In the genomic region with DNA sequence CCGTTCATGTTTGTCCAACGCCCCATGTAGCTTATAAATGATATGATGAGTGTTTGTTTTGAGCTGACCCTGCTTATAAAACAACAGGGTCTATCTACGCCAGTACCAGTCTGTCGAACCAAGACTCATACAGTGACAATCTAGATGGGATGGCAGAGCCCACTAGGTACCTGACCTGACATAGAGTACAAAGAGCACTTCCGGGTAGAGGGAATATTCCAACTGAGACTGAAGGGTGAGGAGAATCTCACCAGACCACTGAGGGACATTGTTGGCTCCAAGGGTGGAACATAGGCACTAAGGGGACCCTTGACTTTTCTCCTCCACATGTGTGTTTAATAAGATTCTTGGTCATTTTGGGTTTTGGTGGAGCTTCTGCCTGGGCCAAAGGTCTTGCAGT, we compare ENCODE assay signal across 8 mouse cellular contexts. TPM values are rescaled to one million over a fixed set of nuclear protein-coding genes. Genes with fewer than 3 reads are reported as not detected.
DNase-seq lines count a peak whose midpoint lies in the region; ATAC-seq and TF ChIP-seq lines count a peak whose summit lies in the region.

No protein-coding gene starts in this region.

- peak overlapping the region; percentile 99; the same call in 1 of the 2 replicates for H3K27ac ChIP-seq in kidney, postnatal 0 days
- H3K27ac ChIP-seq in embryonic facial prominence, embryonic 11.5 days (replicated peaks; ENCODE audit: low read depth, low read length): peak overlapping the region; percentile 41; the same call in 1 of the 2 replicates
- H3K27ac ChIP-seq in hindbrain, embryonic 14.5 days: peak overlapping the region; percentile 100
- H3K27ac ChIP-seq in midbrain, embryonic 15.5 days: peak overlapping the region; percentile 99

- DNase-seq in kidney, postnatal 0 days (ENCODE audit: low spot score): no peak
- no peak for DNase-seq in kidney, adult 11 months
- no peak for DNase-seq in embryonic facial prominence, embryonic 11.5 days (ENCODE audit: low spot score)
- no peak for DNase-seq in hindbrain, embryonic 14.5 days (ENCODE audit: low spot score)
- DNase-seq in ovary, postnatal 36 days (ENCODE audit: low spot score): no peak
- DNase-seq in adrenal gland, adult (ENCODE audit: inconsistent age in 2 of 2, low spot score in 1 of 2): no peak
- DNase-seq in spleen, adult 18-20 months: no peak

- no peaks in the 10 kb centered on the region for H3K36me3 ChIP-seq in kidney, postnatal 0 days (ENCODE audit: insufficient read depth, low read length)
- H3K36me3 ChIP-seq in embryonic facial prominence, embryonic 11.5 days (replicated peaks; ENCODE audit: control insufficient read depth, insufficient read depth, low read depth, low read length): no peaks in the 10 kb centered on the region
- H3K36me3 ChIP-seq in hindbrain, embryonic 14.5 days (replicated peaks; ENCODE audit: control insufficient read depth, insufficient read depth): no peaks in the 10 kb centered on the region; the same call in 1 of the 2 replicates
- H3K36me3 ChIP-seq in midbrain, embryonic 15.5 days (replicated peaks): no peaks in the 10 kb centered on the region

- peak overlapping the region; percentile 57 for H3K9ac ChIP-seq in kidney, postnatal 0 days (ENCODE audit: low read depth, low read length)
- H3K9ac ChIP-seq in embryonic facial prominence, embryonic 11.5 days (replicated peaks; ENCODE audit: low read length): peak overlapping the region; percentile 73
- peak overlapping the region; percentile 74 for H3K9ac ChIP-seq in hindbrain, embryonic 14.5 days
- H3K9ac ChIP-seq in midbrain, embryonic 15.5 days: peak overlapping the region; percentile 73

- no peak for ATAC-seq in kidney, postnatal 0 days (replicated peaks; ENCODE audit: low FRiP score, low read depth)
- ATAC-seq in embryonic facial prominence, embryonic 11.5 days (replicated peaks; ENCODE audit: insufficient number of reproducible peaks, low FRiP score, low TSS enrichment, low read depth): no peak
- no peak for ATAC-seq in hindbrain, embryonic 14.5 days (ENCODE audit: low FRiP score)
- no peak for ATAC-seq in midbrain, embryonic 15.5 days (replicated peaks)

- no peaks in the 10 kb centered on the region for H3K9me3 ChIP-seq in kidney, postnatal 0 days (replicated peaks; ENCODE audit: low read length)
- no peaks in the 10 kb centered on the region for H3K9me3 ChIP-seq in embryonic facial prominence, embryonic 11.5 days (replicated peaks; ENCODE audit: control insufficient read depth, low read length)
- H3K9me3 ChIP-seq in hindbrain, embryonic 14.5 days (ENCODE audit: control insufficient read depth, low read length): no peaks in the 10 kb centered on the region
- no peaks in the 10 kb centered on the region for H3K9me3 ChIP-seq in midbrain, embryonic 15.5 days

- H3K27me3 ChIP-seq in kidney, postnatal 0 days (ENCODE audit: insufficient read depth, low read length): no peaks in the 10 kb centered on the region
- H3K27me3 ChIP-seq in embryonic facial prominence, embryonic 11.5 days (ENCODE audit: control insufficient read depth, insufficient read depth, low read length): no peaks in the 10 kb centered on the region
- H3K27me3 ChIP-seq in hindbrain, embryonic 14.5 days (ENCODE audit: control insufficient read depth, insufficient read depth, low read length): no peaks in the 10 kb centered on the region
- no peaks in the 10 kb centered on the region for H3K27me3 ChIP-seq in midbrain, embryonic 15.5 days (replicated peaks)

- H3K4me3 ChIP-seq in kidney, postnatal 0 days (replicated peaks; ENCODE audit: low read depth, low read length): peak overlapping the region; percentile 62
- peak overlapping the region; percentile 65 for H3K4me3 ChIP-seq in embryonic facial prominence, embryonic 11.5 days (ENCODE audit: low read depth, low read length)
- H3K4me3 ChIP-seq in hindbrain, embryonic 14.5 days (replicated peaks; ENCODE audit: low read length): peak overlapping the region; percentile 55
- peak overlapping the region; percentile 56 for H3K4me3 ChIP-seq in midbrain, embryonic 15.5 days

- peak overlapping the region; percentile 68 for H3K4me2 ChIP-seq in kidney, postnatal 0 days (ENCODE audit: low read length)
- peak overlapping the region; percentile 83 for H3K4me2 ChIP-seq in embryonic facial prominence, embryonic 11.5 days (ENCODE audit: low read depth, low read length)
- H3K4me2 ChIP-seq in hindbrain, embryonic 14.5 days (replicated peaks): peak overlapping the region; percentile 94
- H3K4me2 ChIP-seq in midbrain, embryonic 15.5 days: peak overlapping the region; percentile 94

- WGBS in kidney, postnatal 0 days: 26% methylated on average over 5 of the region's 5 CpGs
- 49% methylated on average over 5 of the region's 5 CpGs for WGBS in embryonic facial prominence, embryonic 11.5 days
- WGBS in hindbrain, embryonic 14.5 days: 49% methylated on average over 5 of the region's 5 CpGs
- WGBS in midbrain, embryonic 15.5 days: 47% methylated on average over 5 of the region's 5 CpGs

- TF ChIP-seq CTCF in kidney, postnatal 0 days (IDR thresholded peaks at IDR 0.05; ENCODE audit: low read depth): no peak

- peaks cover 9% of the 10 kb centered on the region; the same call in 1 of the 2 replicates for H3K4me1 ChIP-seq in kidney, postnatal 0 days (replicated peaks; ENCODE audit: insufficient read depth, low read length)
- no peaks in the 10 kb centered on the region for H3K4me1 ChIP-seq in embryonic facial prominence, embryonic 11.5 days (ENCODE audit: control insufficient read depth, insufficient read depth, low read length)
- peaks cover 18% of the 10 kb centered on the region for H3K4me1 ChIP-seq in hindbrain, embryonic 14.5 days (replicated peaks; ENCODE audit: control insufficient read depth, insufficient read depth, low read length)
- H3K4me1 ChIP-seq in midbrain, embryonic 15.5 days: peaks cover 25% of the 10 kb centered on the region

RNA-seq across cellular contexts. Expression of gene Opa3, which starts 1.3 kb away (rescaled TPM):
- polyA plus RNA-seq in kidney, postnatal 0 days (2015; fragmentation: Nextera tagmentation; extraction: Ambion mirVana): 30.4 and 30.5 TPM in 2 replicates
- 39.5 and 45.5 TPM in 2 replicates for polyA plus RNA-seq in embryonic facial prominence, embryonic 11.5 days (2014; fragmentation: Nextera tagmentation; extraction: Ambion mirVana)
- polyA plus RNA-seq in hindbrain, embryonic 14.5 days (2014; fragmentation: Nextera tagmentation; extraction: Ambion mirVana): 34.1 and 36.6 TPM in 2 replicates
- polyA plus RNA-seq in midbrain, embryonic 15.5 days (2015; fragmentation: Nextera tagmentation; extraction: Ambion mirVana): 37.9 and 41.1 TPM in 2 replicates

RNA-seq across cellular contexts. Expression of gene Gpr4, which starts 17.1 kb away (rescaled TPM):
- 5.1 and 5.2 TPM in 2 replicates for polyA plus RNA-seq in kidney, postnatal 0 days (2015; fragmentation: Nextera tagmentation; extraction: Ambion mirVana)
- polyA plus RNA-seq in embryonic facial prominence, embryonic 11.5 days (2014; fragmentation: Nextera tagmentation; extraction: Ambion mirVana): 1.4 and 1.8 TPM in 2 replicates
- 3.1 and 3.2 TPM in 2 replicates for polyA plus RNA-seq in hindbrain, embryonic 14.5 days (2014; fragmentation: Nextera tagmentation; extraction: Ambion mirVana)
- 3.5 and 4.0 TPM in 2 replicates for polyA plus RNA-seq in midbrain, embryonic 15.5 days (2015; fragmentation: Nextera tagmentation; extraction: Ambion mirVana)

RNA-seq across cellular contexts. Expression of gene Vasp, which starts 42.2 kb away (rescaled TPM):
- 89.4 and 94.4 TPM in 2 replicates for polyA plus RNA-seq in kidney, postnatal 0 days (2015; fragmentation: Nextera tagmentation; extraction: Ambion mirVana)
- polyA plus RNA-seq in embryonic facial prominence, embryonic 11.5 days (2014; fragmentation: Nextera tagmentation; extraction: Ambion mirVana): 53.2 and 54.9 TPM in 2 replicates
- polyA plus RNA-seq in hindbrain, embryonic 14.5 days (2014; fragmentation: Nextera tagmentation; extraction: Ambion mirVana): 32.7 and 35.3 TPM in 2 replicates
- polyA plus RNA-seq in midbrain, embryonic 15.5 days (2015; fragmentation: Nextera tagmentation; extraction: Ambion mirVana): 35.9 and 37.4 TPM in 2 replicates

RNA-seq across cellular contexts. Expression of gene Ppm1n, which starts 50.5 kb away (rescaled TPM):
- 0.18 TPM in 1 of 2 replicates, not detected in the other for polyA plus RNA-seq in kidney, postnatal 0 days (2015; fragmentation: Nextera tagmentation; extraction: Ambion mirVana)
- not detected in 2 replicates for polyA plus RNA-seq in embryonic facial prominence, embryonic 11.5 days (2014; fragmentation: Nextera tagmentation; extraction: Ambion mirVana)
- polyA plus RNA-seq in hindbrain, embryonic 14.5 days (2014; fragmentation: Nextera tagmentation; extraction: Ambion mirVana): 0.74 and 1.0 TPM in 2 replicates
- 1.1 and 1.7 TPM in 2 replicates for polyA plus RNA-seq in midbrain, embryonic 15.5 days (2015; fragmentation: Nextera tagmentation; extraction: Ambion mirVana)

RNA-seq across cellular contexts. Expression of gene Rtn2, which starts 53.0 kb away (rescaled TPM):
- 7.3 and 7.4 TPM in 2 replicates for polyA plus RNA-seq in kidney, postnatal 0 days (2015; fragmentation: Nextera tagmentation; extraction: Ambion mirVana)
- polyA plus RNA-seq in embryonic facial prominence, embryonic 11.5 days (2014; fragmentation: Nextera tagmentation; extraction: Ambion mirVana): 15.8 and 17.5 TPM in 2 replicates
- polyA plus RNA-seq in hindbrain, embryonic 14.5 days (2014; fragmentation: Nextera tagmentation; extraction: Ambion mirVana): 106 and 112 TPM in 2 replicates
- polyA plus RNA-seq in midbrain, embryonic 15.5 days (2015; fragmentation: Nextera tagmentation; extraction: Ambion mirVana): 112 and 121 TPM in 2 replicates

Comparison
In these comparisons a context has a peak if more than half of its experiments do, and no peak if none do; other contexts are left out.
1. H3K27ac ChIP-seq: peak in every context shown above with its lines; median percentile 100 in hindbrain, embryonic 14.5 days; 99 in kidney, postnatal 0 days; 99 in midbrain, embryonic 15.5 days; 41 in embryonic facial prominence, embryonic 11.5 days.